Mouse (Mus musculus) erythroblast, embryonic 14.5 days (primary cell): ENCODE data around the gene Chn1. TPM values are rescaled to one million over a fixed set of nuclear protein-coding genes. Genes with fewer than 3 reads are reported as not detected.

ENCODE experiments used
- H3K27me3 ChIP-seq: 2 replicates; pipeline ENCODE4 v1.6.1; 2012; ENCODE audit warnings: inconsistent platforms; ENCODE audit not compliant: control insufficient read depth
- H3K36me3 ChIP-seq: 2 replicates; pipeline ENCODE4 v1.6.1; 2012; ENCODE audit warnings: mild to moderate bottlenecking, inconsistent platforms; ENCODE audit not compliant: control insufficient read depth
- H3K4me1 ChIP-seq: 2 replicates; pipeline ENCODE4 v1.6.1; 2012; ENCODE audit warnings: inconsistent platforms; ENCODE audit not compliant: control insufficient read depth
- H3K4me3 ChIP-seq: replicated peaks from 2 replicates; pipeline ENCODE3; 2012; ENCODE audit warnings: moderate library complexity, mild to moderate bottlenecking, inconsistent platforms
- H3K9me3 ChIP-seq: 2 replicates; pipeline ENCODE4 v1.6.1; 2012; ENCODE audit warnings: low read length, inconsistent platforms, mixed read lengths; ENCODE audit not compliant: control insufficient read depth
- GATA1 ChIP-seq: IDR thresholded peaks from 2 replicates; pipeline ENCODE4 v1.6.1; 2012; ENCODE audit warnings: low read length, inconsistent platforms, mixed read lengths
- TAL1 ChIP-seq: IDR thresholded peaks from 3 replicates; pipeline ENCODE4 v1.6.1; 2012; ENCODE audit warnings: low read length, inconsistent platforms, mixed read lengths
- polyA plus RNA-seq: library from polyadenylated mRNA; stranded (reverse); fragments of >175 nt; gene quantifications from 2 replicates; pipeline ENCODE4 v1.2.3, GENCODE M21; 2012

The Chn1 gene
- polyA plus RNA-seq, 1 experiment = 0.07 TPM

GRCm38 (mm10) chr2:73615456-73615855 is 159.7 kb downstream of the Chn1 start:
- no peaks in the 10 kb centered on the region for H3K9me3 ChIP-seq
- no peaks in the 10 kb centered on the region for H3K36me3 ChIP-seq
- no peaks in the 10 kb centered on the region for H3K27me3 ChIP-seq
- TF ChIP-seq TAL1 (no peak), GATA1 (no peak)
- no peak overlapping the region for H3K4me3 ChIP-seq
- no peaks in the 10 kb centered on the region for H3K4me1 ChIP-seq

GRCm38 (mm10) chr2:73614303-73614702 is 160.8 kb downstream of the Chn1 start:
- no peaks in the 10 kb centered on the region for H3K9me3 ChIP-seq

GRCm38 (mm10) chr2:73612941-73613340 is 162.2 kb downstream of the Chn1 start:
- H3K27me3 ChIP-seq = no peaks in the 10 kb centered on the region
- no peaks in the 10 kb centered on the region for H3K36me3 ChIP-seq
- no peaks in the 10 kb centered on the region for H3K4me1 ChIP-seq
- H3K4me3 ChIP-seq = no peak overlapping the region
- TF ChIP-seq TAL1 (no peak), GATA1 (no peak)
- H3K9me3 ChIP-seq = no peaks in the 10 kb centered on the region

More at GRCm38 (mm10) chr2:73614303-73614702, 160.8 kb downstream of the Chn1 start:
- no peaks in the 10 kb centered on the region for H3K27me3 ChIP-seq
- no peaks in the 10 kb centered on the region for H3K36me3 ChIP-seq
- TF ChIP-seq TAL1 = no peak
- TF ChIP-seq GATA1 = no peak
- no peak overlapping the region for H3K4me3 ChIP-seq
- H3K4me1 ChIP-seq = no peaks in the 10 kb centered on the region

GRCm38 (mm10) chr2:73612367-73612914 is 162.7 kb downstream of the Chn1 start:
- no peak for TF ChIP-seq TAL1
- no peak for TF ChIP-seq GATA1
- H3K4me1 ChIP-seq = no peaks in the 10 kb centered on the region
- H3K36me3 ChIP-seq = no peaks in the 10 kb centered on the region
- H3K27me3 ChIP-seq = no peaks in the 10 kb centered on the region
- no peaks in the 10 kb centered on the region for H3K9me3 ChIP-seq
- H3K4me3 ChIP-seq = no peak overlapping the region

GRCm38 (mm10) chr2:73611798-73612197 is 163.3 kb downstream of the Chn1 start:
- H3K9me3 ChIP-seq = no peaks in the 10 kb centered on the region
- TF ChIP-seq GATA1 = no peak
- H3K27me3 ChIP-seq = no peaks in the 10 kb centered on the region
- no peak overlapping the region for H3K4me3 ChIP-seq
- H3K4me1 ChIP-seq = no peaks in the 10 kb centered on the region
- H3K36me3 ChIP-seq = no peaks in the 10 kb centered on the region

GRCm38 (mm10) chr2:73609724-73610210 is 165.4 kb downstream of the Chn1 start:
- no peaks in the 10 kb centered on the region for H3K36me3 ChIP-seq
- H3K27me3 ChIP-seq = no peaks in the 10 kb centered on the region
- no peaks in the 10 kb centered on the region for H3K4me1 ChIP-seq
- no peak overlapping the region for H3K4me3 ChIP-seq
- TF ChIP-seq GATA1 = no peak
- H3K9me3 ChIP-seq = no peaks in the 10 kb centered on the region

- no peaks in the 10 kb centered on the region for H3K27me3 ChIP-seq
- no peaks in the 10 kb centered on the region for H3K4me1 ChIP-seq
- TF ChIP-seq GATA1 = no peak
- no peak for TF ChIP-seq TAL1
- H3K4me3 ChIP-seq = no peak overlapping the region
- H3K36me3 ChIP-seq = no peaks in the 10 kb centered on the region
- H3K9me3 ChIP-seq = no peaks in the 10 kb centered on the region
These were observed 166.0 kb downstream of the Chn1 start for GRCm38 (mm10) chr2:73609067-73609723.

- Histone ChIP-seq H3K27me3 (no peaks in the 10 kb centered on the region), H3K36me3 (no peaks in the 10 kb centered on the region), H3K9me3 (no peaks in the 10 kb centered on the region), H3K4me3 (no peak overlapping the region), H3K4me1 (no peaks in the 10 kb centered on the region)
- TF ChIP-seq GATA1 (no peak), TAL1 (no peak)
These were observed 166.8 kb downstream of the Chn1 start for GRCm38 (mm10) chr2:73608391-73608790.

- H3K9me3 ChIP-seq = no peaks in the 10 kb centered on the region
- no peaks in the 10 kb centered on the region for H3K4me1 ChIP-seq
- H3K27me3 ChIP-seq = no peaks in the 10 kb centered on the region
- no peak overlapping the region for H3K4me3 ChIP-seq
- no peaks in the 10 kb centered on the region for H3K36me3 ChIP-seq
- TF ChIP-seq TAL1 = no peak
- no peak for TF ChIP-seq GATA1
These were observed 167.5 kb downstream of the Chn1 start for GRCm38 (mm10) chr2:73607609-73608008.
